Mouse (Mus musculus) megakaryocyte, adult 5-6 weeks (primary cell): ENCODE measurements around the gene Zcchc14. TPM values are rescaled to one million over a fixed set of nuclear protein-coding genes. Genes with fewer than 3 reads are reported as not detected.

Experiments
- ATAC-seq: 2 replicates; pipeline ENCODE4 v1.8.0; 2016; ENCODE audit warnings: mild to moderate bottlenecking, inconsistent platforms; ENCODE audit not compliant: poor library complexity, severe bottlenecking
- total RNA-seq, 2 experiments: library from RNA; stranded (forward) in 1 of 2; stranded (reverse) in 1 of 2; fragments of 153-499, 151-499 nt in 1 of 2; fragments of 221-1000, 200-1000 nt in 1 of 2; gene quantifications; 2 replicates each; pipeline versions ENCODE4 v1.2.3 to v1.2.4; 2015 to 2017

The Zcchc14 gene
- 0.36 and 0.56 TPM in 2 replicates for total RNA-seq (2015)
- 0.04 and 0.99 TPM in 2 replicates for total RNA-seq (2017)

DNA sequence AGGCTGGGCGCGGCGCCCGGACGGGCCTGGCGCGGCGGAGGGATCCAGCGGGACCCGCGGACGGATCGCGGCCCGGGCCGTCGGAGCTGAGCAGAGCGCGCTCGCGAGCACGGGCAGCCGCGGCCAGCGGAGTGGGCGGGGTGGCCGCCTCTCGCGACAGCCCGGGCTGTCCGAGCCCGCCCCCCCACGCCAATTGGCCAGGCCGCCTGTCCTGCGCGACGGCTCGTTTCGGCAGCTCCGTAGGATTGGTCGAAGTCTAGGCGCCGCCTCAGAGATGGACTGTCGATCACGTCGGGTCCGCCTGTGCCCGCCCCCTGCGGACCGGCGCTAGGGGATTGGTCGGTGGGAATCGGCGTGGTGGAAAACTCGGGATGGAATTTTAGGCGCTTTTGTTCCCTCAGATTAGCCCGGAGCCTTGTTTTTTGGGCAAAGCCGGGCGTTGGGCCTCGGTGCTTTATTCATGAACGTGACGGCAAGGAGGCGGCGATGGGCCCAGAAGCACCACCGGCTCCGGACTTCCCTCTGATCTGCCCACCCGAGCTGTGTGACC, at the start of gene Zcchc14:
Zcchc14 (minus strand) TSS at position 128 of the 550 bp plus-strand sequence.
- ATAC-seq, result peak; percentile 72

DNA sequence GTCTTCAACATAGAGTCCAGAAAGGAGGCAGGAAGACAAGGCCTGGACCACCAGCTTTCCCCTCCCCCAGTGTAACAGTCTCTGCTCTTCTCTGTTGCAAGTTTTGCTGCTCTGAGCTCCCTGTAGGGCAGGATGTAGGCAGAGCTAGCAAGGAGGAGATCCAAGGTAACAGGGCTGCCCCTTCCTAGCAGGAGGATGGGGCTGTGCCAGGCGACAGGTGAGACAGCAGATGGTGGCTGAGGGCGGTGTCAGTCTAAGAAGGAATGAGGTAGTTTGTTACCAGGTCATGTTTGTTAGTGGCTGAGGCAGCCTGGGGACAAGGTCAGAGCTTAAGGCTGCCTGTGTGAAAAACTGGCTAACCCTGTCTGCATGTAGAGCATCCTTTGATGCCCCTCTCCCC, 47.2 kb upstream of the Zcchc14 start:
- ATAC-seq, result no peak

DNA sequence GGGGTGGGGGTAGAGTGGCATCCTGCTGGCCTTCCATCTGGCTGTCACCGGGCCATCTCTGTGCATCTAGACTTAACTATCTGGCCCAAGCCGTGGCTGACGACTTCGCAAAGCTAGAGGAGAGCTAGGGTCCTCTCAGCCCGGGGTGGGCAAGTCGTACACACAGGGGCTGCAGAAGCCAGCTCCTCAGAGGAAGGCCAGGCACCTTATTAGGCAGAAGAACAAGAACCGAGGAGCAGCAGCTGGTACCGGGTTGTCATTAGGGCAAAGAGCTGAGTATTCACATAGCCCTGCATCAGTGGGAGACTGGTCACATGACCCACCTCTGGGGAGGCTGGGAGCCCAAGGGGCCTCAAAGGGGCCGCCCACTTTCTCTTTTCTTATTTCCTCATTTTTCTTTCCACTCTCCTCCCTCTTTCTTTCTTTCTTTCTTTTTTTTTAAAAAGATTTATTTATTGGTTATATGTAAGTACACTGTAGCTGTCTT, 46.0 kb upstream of the Zcchc14 start:
- no peak for ATAC-seq

DNA sequence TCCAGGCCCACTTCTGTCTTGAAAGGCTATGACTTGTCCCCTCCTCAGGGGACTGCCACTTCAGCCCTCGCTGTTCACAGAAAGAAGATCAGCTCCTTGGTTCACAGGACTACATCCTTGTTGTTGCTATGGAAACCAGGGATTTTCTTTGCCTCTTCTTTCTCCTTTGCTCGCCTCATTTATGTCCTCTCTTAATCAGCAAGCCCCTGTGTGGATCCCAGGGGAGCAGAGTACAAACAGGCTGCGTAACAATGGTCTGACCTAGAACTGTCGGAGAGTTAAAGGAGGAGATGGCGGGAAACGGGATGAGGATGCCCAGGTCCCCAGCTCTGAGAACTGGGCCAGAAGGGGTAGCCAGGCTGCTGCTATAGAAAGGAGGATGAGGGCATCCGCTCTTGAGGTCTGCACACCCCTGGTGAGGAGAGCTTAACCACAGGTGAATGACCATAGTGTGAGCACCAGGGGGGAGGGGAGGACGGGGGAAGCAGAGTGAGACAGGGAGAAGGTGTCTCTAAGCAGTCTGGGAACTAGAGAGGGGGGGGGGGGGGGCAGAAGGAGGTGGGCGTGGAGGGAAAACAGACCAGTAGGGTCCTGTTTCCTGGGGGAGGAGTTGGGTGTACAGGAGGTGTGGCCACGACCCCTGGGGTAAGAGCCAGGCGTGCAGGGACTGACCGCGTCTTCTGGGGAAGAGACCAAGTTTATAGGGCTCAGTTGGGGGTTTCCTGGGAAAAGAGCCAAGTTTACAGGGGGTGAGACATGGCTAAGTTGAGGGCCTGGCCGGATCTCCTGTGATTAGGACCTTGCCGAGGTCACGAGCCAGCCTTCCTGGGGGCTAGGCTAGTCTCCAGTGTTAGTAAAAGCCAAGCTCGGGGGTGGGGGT, 45.3 kb upstream of the Zcchc14 start:
- ATAC-seq, result no peak

DNA sequence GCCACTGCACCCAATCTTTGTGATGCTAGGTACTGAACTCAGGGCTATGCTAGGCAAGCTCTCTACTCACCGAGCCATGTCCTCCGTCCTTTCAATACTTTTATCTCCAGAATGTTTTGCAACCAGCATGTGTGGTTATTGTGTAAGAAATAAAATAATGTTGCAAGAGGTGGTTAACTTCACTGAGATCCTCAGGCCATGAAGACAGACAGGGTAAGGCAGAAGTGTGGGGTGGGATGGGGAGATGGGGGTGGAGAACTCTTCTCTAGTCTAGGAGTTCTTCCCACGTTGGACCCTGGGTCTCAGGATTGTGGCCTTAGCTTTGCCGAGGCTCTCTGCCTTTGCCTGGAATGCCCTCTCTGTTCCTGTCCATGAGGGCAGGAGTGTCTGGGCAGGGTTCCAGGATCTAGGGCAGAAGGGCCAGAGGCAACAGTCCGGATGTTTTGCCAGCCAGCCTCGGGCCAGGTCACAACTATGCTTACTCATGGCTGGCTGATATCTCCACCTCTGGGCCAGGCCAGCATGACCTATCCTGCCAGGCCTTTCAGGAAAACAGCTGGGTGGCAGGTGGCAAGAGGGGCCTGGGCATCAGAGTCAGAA, 43.0 kb upstream of the Zcchc14 start:
- peak; percentile 74 for ATAC-seq

DNA sequence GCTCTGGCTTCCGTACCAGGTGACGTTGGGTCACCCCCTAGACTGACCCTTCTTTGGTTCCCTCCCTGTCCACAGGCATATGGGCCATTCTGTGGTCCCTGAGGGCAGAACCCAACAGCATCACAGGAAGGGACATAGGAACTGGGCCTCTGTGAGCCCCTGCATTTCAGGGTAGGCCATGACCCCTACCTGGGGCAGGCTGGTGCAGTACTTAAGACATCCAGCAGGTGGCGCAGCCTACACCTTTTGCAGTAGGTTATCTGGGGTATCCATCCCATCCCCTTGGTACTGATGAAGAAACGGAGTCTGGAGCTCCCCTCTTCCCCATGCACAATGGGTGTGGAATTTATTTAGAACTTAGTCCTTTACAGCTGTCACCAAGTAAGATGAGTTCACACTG, 41.8 kb upstream of the Zcchc14 start:
- peak; percentile 55 for ATAC-seq

DNA sequence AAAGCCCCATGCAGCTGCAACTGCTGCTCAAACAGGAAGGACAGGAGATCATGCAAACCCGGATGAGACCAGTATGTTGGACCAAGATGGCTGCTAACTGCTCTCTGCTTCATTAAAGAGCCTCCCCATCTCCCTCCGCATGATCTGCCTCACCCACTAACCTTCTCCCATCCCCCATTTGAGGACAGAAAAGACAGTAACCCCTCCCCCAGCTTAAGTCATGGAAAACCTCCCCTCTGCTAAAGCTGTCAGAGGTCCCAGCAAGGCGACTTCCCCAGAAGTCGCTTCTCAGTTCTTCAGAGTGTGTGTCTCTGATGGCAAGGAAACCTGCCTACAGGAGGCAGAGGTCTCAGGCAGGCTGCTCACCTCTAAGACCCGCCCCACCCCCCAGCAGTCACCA, 35.8 kb upstream of the Zcchc14 start:
- ATAC-seq, result no peak

DNA sequence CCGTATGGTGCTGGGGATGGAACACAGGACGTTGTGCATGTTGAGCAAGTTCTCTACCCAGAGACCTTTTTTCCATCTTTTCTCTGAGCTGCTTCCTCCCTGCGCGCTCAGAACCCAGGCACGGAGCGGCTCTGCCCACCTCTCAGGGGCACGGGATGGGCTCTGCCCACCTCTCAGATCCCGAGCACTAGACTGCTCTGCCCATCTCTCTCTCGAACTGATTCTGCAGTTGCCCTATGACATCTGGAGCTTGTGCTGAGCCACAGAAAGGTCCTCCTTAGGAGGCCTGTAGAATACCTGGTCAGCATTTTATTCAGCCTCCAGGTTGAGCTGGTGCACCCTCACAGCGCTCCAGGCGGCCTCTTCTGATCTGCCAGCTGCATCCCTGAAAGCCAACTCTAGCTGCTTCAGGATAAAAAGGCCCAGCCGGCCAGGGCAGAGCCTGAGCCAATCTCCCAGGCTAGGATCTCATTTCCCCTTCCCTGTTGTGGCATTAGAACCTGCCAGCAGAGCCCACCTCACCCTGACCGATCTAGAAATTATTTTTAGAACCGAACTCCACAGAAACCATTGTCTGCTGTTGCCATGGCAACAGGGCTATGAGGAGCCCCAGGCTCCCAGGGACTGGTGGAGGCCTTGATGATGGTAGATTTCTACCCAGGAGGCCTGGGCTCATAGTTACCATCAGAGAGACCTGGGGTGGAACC, 34.9 kb upstream of the Zcchc14 start:
- ATAC-seq, result no peak

DNA sequence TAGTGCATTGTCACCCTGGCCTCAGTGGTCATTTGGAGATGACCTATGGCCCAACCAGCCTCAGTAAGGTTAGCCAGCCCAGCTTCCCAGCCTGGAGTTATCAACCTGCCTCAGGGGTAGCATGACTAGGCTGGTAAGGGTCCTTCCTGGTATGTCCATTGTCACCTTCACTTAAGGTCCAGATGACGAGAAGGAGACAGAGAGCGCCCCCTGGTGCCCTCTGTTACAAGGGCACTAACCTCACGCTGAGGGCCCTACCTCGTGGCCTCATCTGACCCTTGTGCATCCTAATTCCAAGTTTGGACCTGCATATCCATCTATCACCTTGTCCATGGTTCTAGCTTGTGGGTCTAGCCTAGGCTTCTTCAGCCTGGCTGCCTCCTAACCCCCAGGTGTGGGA, 32.7 kb upstream of the Zcchc14 start:
- no peak for ATAC-seq

DNA sequence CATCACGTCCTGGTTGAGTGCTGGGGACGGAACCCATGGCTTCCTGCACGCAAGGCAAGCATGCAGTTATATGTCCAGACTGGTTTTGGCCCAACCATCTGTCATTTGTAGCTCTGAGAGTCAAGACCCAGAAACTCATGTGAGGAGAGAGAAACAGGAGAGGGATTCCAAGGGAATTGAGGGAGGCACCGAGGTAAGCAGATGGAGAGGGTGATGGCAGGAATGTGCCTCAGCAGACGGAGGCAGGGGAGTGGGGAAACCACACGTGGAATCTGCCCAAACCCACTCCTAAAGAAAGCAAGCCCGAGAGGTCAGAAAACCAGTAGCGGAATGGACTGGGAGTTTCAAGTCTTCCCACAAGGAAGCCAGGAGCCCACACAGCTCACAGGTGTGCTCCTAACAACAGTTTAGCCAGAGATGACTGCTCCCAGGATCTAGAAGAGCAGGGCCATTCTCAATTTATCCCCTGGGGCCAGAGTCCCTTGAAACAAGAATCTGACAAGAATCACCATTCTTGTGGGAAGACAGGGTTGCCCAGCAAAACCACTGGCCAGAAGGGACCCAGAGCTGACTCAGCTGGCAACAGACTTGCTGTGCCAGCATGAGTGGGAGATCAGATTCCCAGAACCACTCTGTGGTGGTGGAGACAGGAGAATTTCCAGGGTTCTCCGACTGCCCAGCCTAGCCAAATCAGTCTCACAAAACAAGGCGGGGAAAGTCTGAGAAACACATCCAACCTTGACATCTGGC, 30.6 kb upstream of the Zcchc14 start:
- no peak for ATAC-seq

DNA sequence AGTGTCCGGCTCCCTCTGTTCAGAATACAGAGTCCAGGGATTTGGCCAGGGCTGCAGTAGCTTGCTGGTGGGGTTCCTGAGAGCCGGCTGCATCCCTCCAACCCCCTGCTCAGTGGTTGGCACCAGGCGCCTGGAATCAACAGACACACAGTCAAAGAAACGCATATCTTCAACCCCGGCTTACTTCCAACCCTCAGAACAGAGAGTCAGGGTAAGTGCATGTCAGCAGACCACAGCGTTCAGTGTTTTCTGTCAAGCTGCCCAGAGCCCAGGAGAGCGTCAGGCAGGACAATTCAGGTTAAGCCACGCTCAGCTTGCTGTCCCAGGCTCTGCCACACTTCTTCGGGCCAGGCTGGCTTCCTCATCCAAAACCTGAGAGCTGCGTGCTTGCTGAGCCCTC, 28.8 kb upstream of the Zcchc14 start:
- no peak for ATAC-seq

DNA sequence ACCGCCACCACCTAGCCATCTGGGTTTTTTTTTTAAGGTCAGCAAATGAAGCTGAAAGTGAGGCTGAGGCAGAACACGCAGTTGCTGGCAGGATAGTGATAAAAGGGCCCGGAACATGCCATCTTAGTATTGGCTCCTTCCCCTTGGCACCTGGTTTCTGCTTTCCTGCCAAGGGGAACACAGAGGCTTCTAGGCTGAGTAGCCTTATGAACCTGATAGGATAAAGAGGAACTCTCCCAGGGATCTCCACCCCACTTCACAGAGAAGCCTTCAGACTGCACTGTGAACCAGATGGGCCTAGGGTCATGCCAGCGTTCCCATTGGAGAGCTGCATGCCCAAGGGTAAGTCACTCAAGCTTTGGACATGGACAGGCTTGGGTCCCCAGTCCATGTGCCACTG, 28.2 kb upstream of the Zcchc14 start:
- ATAC-seq, result no peak

DNA sequence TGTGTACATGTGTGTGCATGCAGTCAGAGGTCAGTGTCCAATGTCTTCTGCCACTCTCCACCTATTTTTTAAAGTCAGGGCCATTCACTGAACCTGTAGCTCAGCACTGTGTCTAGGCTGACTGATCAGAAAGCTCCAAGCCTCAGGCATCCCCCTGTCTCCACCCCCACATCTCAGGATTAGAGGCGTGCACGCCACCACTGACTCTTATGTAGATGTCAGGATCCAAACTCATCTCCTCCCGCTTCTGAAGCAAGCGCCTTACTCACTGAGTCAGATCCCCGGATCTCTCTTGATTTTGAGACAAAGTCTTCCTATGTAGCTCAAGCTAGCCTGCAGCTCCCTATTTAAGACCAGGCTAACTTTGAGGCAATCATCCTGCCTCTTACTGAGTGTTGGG, 26.0 kb upstream of the Zcchc14 start:
- ATAC-seq, result no peak

DNA sequence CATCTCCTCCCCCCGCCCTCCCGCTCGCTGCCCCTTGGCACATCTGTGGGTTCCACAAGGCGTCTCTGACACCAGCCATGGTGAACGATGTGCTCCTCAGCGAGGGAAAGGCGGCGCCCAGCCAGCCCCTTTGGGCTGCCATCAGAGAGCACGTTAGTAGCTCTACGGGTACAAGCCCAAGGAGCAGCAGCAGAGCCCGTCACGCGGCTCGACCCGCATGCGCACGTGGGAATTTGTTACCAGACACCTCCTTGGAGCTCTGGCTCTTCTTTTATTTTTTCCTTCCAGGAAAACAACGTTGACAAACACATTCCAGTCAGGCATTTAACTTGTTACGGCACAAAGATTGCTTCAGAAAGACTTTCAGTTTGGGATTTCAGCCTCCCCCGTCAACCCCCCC, 23.0 kb upstream of the Zcchc14 start:
- no peak for ATAC-seq

DNA sequence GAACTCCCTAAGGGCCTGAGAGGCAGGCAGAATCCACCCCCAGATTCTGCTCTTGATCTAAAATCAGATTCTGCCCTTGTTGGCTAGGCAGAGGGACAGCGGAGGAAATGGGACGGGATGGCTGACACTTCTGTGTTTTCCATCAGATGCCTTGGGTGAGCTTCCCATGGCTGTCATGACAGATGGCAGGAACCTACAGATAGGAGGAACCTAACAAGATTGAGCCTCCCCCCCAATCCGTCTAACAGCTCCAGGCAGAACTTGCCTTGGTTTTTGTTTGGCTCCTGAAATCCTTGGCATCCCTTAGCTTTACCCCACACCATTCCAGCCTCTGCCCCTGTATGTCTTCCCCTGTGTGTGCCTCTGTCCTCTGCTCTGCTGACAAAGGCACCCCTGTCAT, 22.5 kb upstream of the Zcchc14 start:
- no peak for ATAC-seq

DNA sequence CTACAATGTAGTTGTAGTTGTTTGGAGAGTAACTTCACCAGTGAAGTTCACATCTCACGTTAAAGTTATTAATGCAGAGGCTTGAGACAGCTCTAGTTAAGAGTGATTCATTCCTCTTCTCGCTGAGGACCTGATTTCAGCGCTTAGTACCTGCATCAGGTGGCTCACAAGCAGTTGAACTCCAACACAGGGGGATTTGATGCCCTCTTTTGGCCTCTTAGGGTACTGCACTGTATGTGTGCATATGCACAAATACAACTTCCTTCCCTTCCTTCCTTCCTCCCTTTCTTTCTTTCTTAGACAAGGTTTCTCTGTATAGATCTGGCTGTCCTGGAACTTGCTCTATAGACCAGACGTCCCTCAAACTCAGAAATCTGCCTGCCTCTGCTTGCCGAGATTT, 21.8 kb upstream of the Zcchc14 start:
- no peak for ATAC-seq

DNA sequence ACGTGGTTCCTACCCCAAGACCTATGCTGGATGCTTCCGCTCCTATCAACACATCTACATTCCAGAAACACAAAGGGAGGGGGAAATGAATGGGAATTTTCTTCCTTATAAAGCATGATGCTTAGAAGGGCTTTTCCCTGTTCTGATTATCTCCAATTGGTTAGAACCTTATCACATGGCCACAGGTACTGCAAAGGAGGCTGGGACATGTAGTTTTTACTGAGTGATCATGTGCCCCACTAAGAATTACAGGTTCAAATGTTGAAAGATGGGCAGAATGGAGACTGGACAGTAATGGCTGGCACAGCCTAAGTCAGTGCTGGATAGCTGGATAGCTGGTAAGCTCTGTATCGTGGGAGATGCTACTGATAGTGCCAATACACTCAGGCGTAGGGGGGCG, 21.2 kb upstream of the Zcchc14 start:
- ATAC-seq, result no peak

DNA sequence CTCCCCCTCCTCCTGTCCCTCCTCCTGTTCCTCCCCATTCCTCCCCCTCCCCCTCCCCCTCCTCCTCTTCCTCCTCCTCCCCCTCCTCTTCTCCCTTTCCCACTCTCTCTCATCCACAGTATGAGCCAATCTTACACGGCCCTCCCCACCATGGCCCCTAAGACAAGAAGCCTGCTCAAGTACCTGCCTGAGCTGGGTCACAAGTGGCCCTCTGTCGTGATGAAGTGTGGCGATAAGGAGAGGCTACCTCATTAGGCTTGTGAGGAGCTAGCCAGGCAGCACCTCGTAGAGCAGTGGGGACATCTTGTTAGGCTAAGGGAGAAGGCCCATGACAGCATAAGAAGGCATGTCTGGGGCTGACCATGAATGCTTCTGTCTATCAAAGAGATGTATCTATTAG, 20.5 kb upstream of the Zcchc14 start:
- no peak for ATAC-seq

DNA sequence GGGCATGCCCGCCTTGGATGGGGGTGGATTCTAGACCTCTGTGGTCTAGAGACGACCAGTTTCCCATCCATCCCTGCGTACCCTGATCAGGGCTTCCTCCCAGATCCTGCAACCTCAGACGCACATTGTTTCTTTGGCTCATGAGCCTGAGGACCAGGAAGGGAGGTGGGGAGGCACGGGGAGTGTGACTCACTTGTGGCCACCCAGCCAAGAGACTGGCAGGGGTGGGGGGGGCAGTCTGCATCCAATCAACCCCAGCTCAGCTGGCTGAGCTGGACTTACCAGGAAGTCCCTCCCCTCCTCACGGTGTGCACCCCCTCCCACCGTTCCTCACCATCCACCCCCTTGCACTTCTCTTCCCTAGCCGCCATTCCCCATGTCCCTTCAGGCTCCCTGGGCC, 16.5 kb upstream of the Zcchc14 start:
- ATAC-seq, result no peak

DNA sequence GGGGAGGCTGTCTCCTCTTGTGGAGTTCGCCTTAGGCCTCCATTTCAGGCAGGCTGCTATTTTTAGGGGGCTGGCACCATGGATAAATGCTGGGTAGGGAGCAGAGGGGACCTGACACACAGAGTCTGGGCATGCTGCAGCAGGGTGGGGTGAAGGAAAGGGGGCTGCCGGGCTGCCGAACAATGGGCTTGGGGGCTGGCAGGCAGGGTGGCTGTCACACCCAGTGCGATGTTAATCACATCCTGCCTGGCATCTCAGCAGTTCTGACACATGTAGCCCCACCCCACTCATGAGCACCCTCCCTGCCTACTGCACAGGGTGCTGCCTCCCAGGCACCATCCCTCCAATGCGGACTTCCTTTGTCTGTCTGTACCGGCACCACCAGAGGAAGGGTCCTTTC, 15.9 kb upstream of the Zcchc14 start:
- no peak for ATAC-seq
